Mouse (Mus musculus): Measurements from ENCODE around the gene Anapc13. TPM values are rescaled to one million over a fixed set of nuclear protein-coding genes. Genes with fewer than 3 reads are reported as not detected.

The Anapc13 gene
- polyA plus RNA-seq, 1 experiment = 362 TPM

Other genes starting within 250 kb of the Anapc13 start
- 0.63 and 0.75 TPM in 2 replicates for gene Ky, start 120.5 kb upstream of the Anapc13 start, polyA plus RNA-seq (2012; ENCODE audit: insufficient read depth, insufficient read length, missing spikeins)
- 39.6 and 41.8 TPM in 2 replicates for gene Cep63, start 238 bp downstream of the Anapc13 start, polyA plus RNA-seq (2012; ENCODE audit: insufficient read depth, insufficient read length, missing spikeins)
- gene Amotl2, start 90.4 kb downstream of the Anapc13 start, polyA plus RNA-seq (2012; ENCODE audit: insufficient read depth, insufficient read length, missing spikeins) = 33.0 and 42.2 TPM in 2 replicates
- 29.7 and 34.5 TPM in 2 replicates for gene Ryk, start 208.6 kb downstream of the Anapc13 start, polyA plus RNA-seq (2012; ENCODE audit: insufficient read depth, insufficient read length, missing spikeins)

All from brown adipose tissue, adult 24 weeks (tissue).